Mouse (Mus musculus) E14TG2a.4 (cell line): ENCODE measurements around the gene Igdcc3.

Experiments used
- CTCF ChIP-seq: conservative IDR thresholded peaks from 2 replicates; pipeline ENCODE4 v1.5.1; 2014; ENCODE audit warnings: low read length
- POU5F1 ChIP-seq: IDR thresholded peaks from 2 replicates; pipeline ENCODE4 v1.6.1; 2014; ENCODE audit warnings: low read length, borderline replicate concordance

DNA sequence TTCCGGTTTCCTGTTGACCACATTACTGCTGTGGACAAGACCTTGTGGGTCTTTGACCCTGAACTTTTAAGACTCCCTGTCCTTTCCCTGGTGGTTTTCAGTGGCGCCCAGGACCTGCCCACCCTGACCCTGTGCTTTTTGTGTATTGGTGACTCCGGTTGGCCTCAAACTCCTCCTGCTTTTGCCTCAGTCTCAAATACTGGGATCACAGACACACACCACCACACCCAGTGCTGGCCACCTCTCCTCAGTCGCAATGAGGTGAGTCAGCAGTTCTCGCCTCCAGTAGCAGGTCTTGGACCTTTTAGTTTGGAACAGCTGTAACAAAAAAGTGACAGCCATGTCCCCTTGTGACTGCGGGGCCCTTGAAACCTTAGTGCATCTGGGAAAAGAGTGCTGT lies 56.8 kb downstream of the Igdcc3 start:
- TF ChIP-seq CTCF, result no peak
- no peak for TF ChIP-seq POU5F1
